Mouse (Mus musculus): Measurements from ENCODE around the gene Trim13. TPM values are rescaled to one million over a fixed set of nuclear protein-coding genes. Genes with fewer than 3 reads are reported as not detected.

The Trim13 gene
- total and polyA plus RNA-seq, 3 experiments = 0.83 to 9.0 (median 7.0) TPM

GRCm38 (mm10) chr14:61613319-61613718 is 15.3 kb downstream of the Trim13 start:
- no peak for DNase-seq

- DNase-seq = no peak
Measured at GRCm38 (mm10) chr14:61620371-61620770, 22.3 kb downstream of the Trim13 start.

DNA sequence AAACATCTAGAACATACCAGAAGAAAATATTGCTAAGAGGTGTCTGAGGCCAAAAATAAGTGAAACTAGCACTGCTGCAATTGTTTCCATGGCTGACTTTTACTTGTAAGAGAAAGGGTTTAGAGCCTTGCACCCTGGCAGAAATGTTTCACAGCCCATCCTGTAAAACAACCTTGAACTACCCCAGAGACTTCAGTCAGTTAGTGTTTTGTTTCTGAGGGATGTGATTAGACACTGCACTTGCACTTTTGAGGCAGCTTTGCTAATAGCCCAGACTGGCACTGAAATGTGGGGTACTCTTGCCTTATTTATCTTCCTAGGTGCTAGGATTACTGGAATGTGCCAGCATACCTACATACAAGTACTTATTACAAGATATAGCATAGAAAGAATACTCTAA is 37.9 kb downstream of the Trim13 start:
- no peak for DNase-seq

GRCm38 (mm10) chr14:61642668-61643067 is 44.6 kb downstream of the Trim13 start:
- no peak for DNase-seq

DNA sequence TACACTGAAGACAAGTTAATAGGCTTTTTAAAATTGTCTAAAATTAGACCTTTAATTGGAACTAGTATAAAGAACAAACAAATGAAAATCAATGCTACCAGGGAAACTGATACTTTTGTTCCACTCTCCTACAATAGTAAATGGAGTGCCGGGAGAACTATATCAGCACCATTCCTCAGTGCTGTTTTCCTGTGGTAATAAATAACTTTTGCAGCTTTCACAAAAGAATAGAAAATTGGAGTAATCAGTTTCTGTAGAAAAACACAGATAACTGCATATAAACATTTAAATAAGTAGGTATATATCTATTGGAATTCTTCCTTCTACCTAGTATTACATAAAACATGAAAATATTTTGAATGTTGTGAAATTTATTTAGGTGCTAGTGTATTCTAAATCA is 47.5 kb downstream of the Trim13 start:
- DNase-seq = no peak

DNA sequence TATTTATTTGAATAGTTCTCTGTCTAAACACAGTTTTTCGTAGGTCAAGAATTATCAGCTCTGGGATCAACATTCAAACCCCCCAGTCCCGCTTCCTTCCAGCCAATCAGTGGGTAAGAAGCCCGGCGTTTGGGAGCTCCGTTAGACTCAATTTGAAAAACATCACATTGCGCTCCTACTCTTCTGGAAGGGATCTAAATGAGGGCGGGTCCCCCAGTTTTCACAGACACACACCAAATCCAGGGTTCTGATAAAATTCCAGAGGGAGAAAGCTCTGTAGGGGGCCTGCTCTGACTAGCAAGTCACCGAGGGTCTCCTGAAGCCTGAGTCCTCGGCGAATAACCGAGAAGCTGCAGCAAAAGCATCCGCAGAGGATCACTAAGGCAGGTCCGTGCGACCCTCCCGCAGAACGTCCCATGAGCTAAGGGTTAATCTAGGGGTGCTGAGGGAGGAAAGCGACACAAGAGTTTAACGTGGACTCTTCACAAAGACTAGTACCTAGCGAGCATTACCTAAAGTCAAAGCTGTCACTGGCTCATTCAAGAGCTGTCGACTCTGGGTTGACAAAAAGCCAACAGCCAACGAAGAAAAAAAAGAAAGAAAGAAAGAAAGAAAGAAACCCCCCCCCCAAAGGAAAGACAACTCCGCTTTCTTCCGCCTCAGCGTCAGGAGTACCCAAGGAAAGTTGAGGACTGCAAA is 49.3 kb downstream of the Trim13 start:
- peak; percentile 77 for DNase-seq

- DNase-seq = peak; percentile 83
Measured at GRCm38 (mm10) chr14:61647881-61648684, 50.0 kb downstream of the Trim13 start.

GRCm38 (mm10) chr14:61648685-61649504 is 50.8 kb downstream of the Trim13 start:
- DNase-seq = peak; percentile 98

GRCm38 (mm10) chr14:61650291-61650960 is 52.4 kb downstream of the Trim13 start:
- DNase-seq = peak; percentile 39

Small RNAs within 50 kb of the gene (microRNA-seq; reads per million reads assigned to microRNA genes)
- 1,328 to 1,587 reads per million in 2 experiments for gene Mir15a
- 874 to 1,557 reads per million in 2 experiments for gene Mir16-1

Other genes starting within 250 kb of the Trim13 start
- gene Ebpl, start 237.8 kb upstream of the Trim13 start, total RNA-seq (2021) = 1 to 10 TPM; 2.6 to 3.9 TPM
- 2.2 and 2.3 TPM in 2 replicates for gene Ebpl, start 237.8 kb upstream of the Trim13 start, polyA plus RNA-seq (2012; rRNA removed)
- 10 to 100 TPM; 27.7 to 35.1 TPM for gene Kpna3, start 158.4 kb upstream of the Trim13 start, total RNA-seq (2021)
- gene Kpna3, start 158.4 kb upstream of the Trim13 start, polyA plus RNA-seq (2012; rRNA removed) = 1.3 and 1.8 TPM in 2 replicates
- 10 to 100 TPM; 20.2 to 20.8 TPM for gene Spryd7, start 41.4 kb upstream of the Trim13 start, total RNA-seq (2021)
- gene Spryd7, start 41.4 kb upstream of the Trim13 start, polyA plus RNA-seq (2012; rRNA removed) = 25.4 and 31.1 TPM in 2 replicates
- gene Kcnrg, start 9.2 kb downstream of the Trim13 start, total RNA-seq (2021) = under 1 TPM in 1 of 2 experiments, not detected in 1; 0.35 TPM
- 0.06 TPM in 2 replicates for gene Kcnrg, start 9.2 kb downstream of the Trim13 start, polyA plus RNA-seq (2012; rRNA removed)